Mouse (Mus musculus) forebrain, embryonic 10.5 days (tissue): ENCODE data around the gene Nob1. TPM values are rescaled to one million over a fixed set of nuclear protein-coding genes. Genes with fewer than 3 reads are reported as not detected.

Source experiments
- DNase-seq: peaks from one replicate; pipeline ENCODE4 v3.0.0-alpha.2; 2017; ENCODE audit warnings: low spot score; ENCODE audit errors: extremely low spot score
- H3K27ac ChIP-seq: fragments of 300-500 bp; sonication (generic); 2 replicates; pipeline ENCODE4 v1.5.1; 2016; ENCODE audit warnings: mild to moderate bottlenecking
- H3K27me3 ChIP-seq: fragments of 300-500 bp; sonication (generic); 2 replicates; pipeline ENCODE4 v1.6.1; 2016; ENCODE audit warnings: mild to moderate bottlenecking; ENCODE audit not compliant: poor library complexity, severe bottlenecking
- H3K36me3 ChIP-seq: fragments of 300-500 bp; sonication (generic); replicated peaks from 2 replicates; pipeline ENCODE4 v1.6.1; 2016; ENCODE audit warnings: mild to moderate bottlenecking, moderate library complexity
- H3K4me1 ChIP-seq: fragments of 300-500 bp; sonication (generic); 2 replicates; pipeline ENCODE4 v1.6.1; 2016
- H3K4me3 ChIP-seq: fragments of 300-500 bp; sonication (generic); 2 replicates; pipeline ENCODE4 v1.5.1; 2016; ENCODE audit warnings: mild to moderate bottlenecking, moderate library complexity
- H3K9me3 ChIP-seq: fragments of 300-500 bp; sonication (generic); 2 replicates; pipeline ENCODE4 v1.6.1; 2016; ENCODE audit warnings: mild to moderate bottlenecking, moderate library complexity
- WGBS: fragments of 180-500 bp; shearing (Covaris S2); methylation state at CpG from one replicate; pipeline ENCODE4 v1.1.7; 2016; 5-methylcytosine and 5-hydroxymethylcytosine counted together
- polyA plus RNA-seq: library from polyadenylated mRNA; unstranded; fragments of >200 nt; fragmentation: Nextera tagmentation; extraction: Ambion mirVana; gene quantifications from 2 replicates; pipeline ENCODE4 v1.2.1, GENCODE M21; 2016

Nob1 gene
- polyA plus RNA-seq, 1 experiment from 2014 or later = 99.5 TPM

DNA sequence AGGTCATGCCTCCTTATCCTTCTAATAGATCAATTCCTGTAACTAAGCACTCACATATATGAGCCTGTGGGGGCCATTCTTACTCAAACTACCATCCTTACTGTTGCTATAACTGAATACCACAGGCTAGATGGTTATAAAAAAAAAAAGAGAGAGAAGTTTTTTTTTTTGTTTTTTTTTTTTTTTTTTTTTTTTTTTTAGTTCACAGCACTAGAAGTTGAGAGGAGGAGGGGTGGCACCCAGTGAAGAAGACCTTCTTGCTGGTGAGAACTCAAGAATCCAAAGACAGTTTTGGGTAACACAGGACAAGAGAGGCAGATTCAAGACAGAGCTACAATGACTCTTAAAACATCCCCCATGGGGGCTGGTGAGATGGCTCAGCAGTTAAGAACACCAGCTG is 29.5 kb downstream of the Nob1 start:
- Histone ChIP-seq H3K27me3 (no peaks in the 10 kb centered on the region), H3K36me3 (no peaks in the 10 kb centered on the region), H3K9me3 (no peaks in the 10 kb centered on the region), H3K27ac (no peak overlapping the region), H3K4me3 (no peak overlapping the region), H3K4me1 (peaks cover 12% of the 10 kb centered on the region)
- DNase-seq = no peak

DNA sequence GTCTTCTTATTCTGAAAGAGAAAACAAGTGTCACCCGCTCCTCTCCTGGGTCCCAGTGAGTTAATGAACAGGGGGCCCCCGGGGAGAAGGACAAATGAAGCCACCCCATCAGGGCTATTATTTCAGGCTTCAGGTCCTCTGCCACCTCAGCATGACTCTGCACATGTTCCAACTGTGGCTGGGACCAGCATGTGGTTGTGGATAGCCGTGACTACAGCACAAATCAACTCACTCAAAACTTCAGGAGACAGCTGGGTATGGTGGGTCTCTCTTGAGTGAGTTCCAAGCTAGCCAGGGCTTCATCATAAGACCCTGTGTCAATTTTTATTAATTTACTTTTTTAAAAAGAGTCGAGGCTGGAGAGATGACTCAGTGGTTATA is 33.7 kb downstream of the Nob1 start:
- Histone ChIP-seq H3K4me1 (no peaks in the 10 kb centered on the region), H3K27me3 (no peaks in the 10 kb centered on the region), H3K36me3 (no peaks in the 10 kb centered on the region), H3K27ac (no peak overlapping the region), H3K4me3 (no peak overlapping the region), H3K9me3 (no peaks in the 10 kb centered on the region)
- WGBS = 77% methylated on average over 4 of the region's 4 CpGs
- DNase-seq = no peak

DNA sequence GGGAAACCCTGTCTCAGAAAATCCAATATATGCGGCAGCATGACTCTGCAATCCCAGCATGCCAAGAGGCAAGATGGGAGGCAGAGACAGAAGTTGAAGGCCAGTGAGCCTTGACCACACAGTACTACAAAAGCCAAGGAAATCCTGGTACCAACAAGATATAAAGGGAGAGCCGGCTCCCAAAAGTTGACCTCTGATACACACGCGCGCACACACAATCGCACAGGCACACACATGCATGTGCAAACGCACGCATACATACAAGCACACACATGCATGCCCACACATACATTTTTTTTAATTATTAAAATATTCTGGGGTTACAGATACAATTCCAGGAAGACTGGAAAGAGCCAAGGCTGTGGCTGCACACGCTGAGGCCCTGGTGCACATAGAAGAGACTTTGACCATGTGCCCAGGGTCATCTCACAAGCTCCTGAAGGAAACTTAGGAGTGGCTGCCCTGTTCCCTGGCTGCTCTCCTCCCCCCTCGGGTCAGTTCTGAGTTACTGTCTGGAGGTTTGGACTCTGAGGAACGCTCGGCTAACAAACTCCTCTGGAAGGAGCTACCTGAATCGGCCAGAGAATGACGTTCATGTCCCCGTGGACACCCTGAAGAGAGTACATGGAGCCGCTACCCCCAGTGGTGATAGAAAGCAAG is 34.2 kb downstream of the Nob1 start:
- no peak for DNase-seq
- Histone ChIP-seq H3K4me3 (no peak overlapping the region), H3K27ac (no peak overlapping the region), H3K36me3 (no peaks in the 10 kb centered on the region), H3K27me3 (no peaks in the 10 kb centered on the region), H3K4me1 (no peaks in the 10 kb centered on the region), H3K9me3 (no peaks in the 10 kb centered on the region)
- WGBS = 92% methylated on average over 16 of the region's 16 CpGs

DNA sequence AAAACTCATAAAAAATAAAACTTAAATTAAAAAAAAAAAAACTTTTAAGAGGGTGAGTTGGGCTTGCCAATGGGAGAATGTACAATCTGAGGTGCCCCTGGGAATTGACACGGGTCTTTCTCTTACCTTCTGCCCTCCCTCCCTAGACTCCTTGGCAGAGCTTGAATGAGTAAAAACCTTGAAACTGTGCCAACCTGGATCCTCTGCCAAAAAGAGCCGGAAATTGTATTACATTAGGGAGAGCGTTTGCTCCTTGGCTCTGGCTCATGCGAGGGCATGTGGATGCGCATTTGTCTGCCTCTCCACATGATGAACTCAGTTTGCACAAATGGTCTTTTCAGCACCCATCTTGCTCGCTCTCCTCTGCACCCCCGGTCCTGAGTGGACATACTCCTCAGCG is 35.3 kb downstream of the Nob1 start:
- Histone ChIP-seq H3K27me3 (no peaks in the 10 kb centered on the region), H3K4me3 (no peak overlapping the region), H3K27ac (no peak overlapping the region), H3K4me1 (no peaks in the 10 kb centered on the region), H3K9me3 (no peaks in the 10 kb centered on the region), H3K36me3 (no peaks in the 10 kb centered on the region)
- DNase-seq = no peak
- WGBS = 94% methylated on average over 8 of the region's 8 CpGs

DNA sequence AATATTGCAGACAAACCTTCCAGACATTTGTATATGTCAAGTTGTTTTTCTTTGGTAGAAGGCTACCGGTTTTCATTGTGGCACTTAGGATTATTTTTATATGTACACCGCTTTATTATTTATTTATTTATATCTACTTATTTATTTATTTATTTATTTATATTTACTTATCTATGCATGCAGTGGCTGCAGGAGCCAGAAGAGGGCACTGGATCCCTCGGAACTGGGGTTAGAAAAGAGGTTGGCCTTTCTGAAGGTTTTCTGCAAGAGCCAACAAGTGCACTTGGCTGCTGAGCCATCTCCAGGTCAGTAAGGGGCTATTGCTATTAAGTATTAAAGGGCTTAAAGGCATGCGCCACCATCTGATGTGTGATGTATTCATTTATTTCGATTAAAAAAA is 37.0 kb downstream of the Nob1 start:
- no peaks in the 10 kb centered on the region for H3K9me3 ChIP-seq
- H3K27me3 ChIP-seq = no peaks in the 10 kb centered on the region
- no peak for DNase-seq
- H3K4me3 ChIP-seq = no peak overlapping the region
- H3K27ac ChIP-seq = no peak overlapping the region
- H3K4me1 ChIP-seq = no peaks in the 10 kb centered on the region
- no peaks in the 10 kb centered on the region for H3K36me3 ChIP-seq
- WGBS = 70% methylated on average over 5 of the region's 5 CpGs

DNA sequence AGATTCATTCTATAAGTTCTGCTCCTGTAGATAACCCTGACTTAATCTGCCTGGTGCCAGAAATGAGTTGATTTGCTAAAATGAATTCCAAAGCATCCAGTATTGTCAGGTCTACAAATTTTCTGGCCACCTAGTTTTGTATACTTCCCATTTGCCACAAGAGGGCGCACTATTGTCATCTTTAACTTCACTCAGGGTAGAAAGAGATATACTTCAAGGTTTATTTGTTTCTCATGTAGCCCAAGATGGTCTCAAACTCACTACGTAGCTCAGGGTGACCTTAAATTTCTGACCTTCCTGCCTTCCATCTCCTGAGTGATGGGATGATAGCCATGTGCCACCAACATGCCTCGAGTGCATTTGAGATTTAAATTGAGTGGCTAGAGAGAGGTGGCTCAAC is 38.2 kb downstream of the Nob1 start:
- Histone ChIP-seq H3K36me3 (no peaks in the 10 kb centered on the region), H3K9me3 (no peaks in the 10 kb centered on the region), H3K27ac (no peak overlapping the region), H3K4me1 (no peaks in the 10 kb centered on the region), H3K27me3 (no peaks in the 10 kb centered on the region), H3K4me3 (no peak overlapping the region)
- DNase-seq = no peak
- WGBS = 32% methylated on average over 3 of the region's 3 CpGs

DNA sequence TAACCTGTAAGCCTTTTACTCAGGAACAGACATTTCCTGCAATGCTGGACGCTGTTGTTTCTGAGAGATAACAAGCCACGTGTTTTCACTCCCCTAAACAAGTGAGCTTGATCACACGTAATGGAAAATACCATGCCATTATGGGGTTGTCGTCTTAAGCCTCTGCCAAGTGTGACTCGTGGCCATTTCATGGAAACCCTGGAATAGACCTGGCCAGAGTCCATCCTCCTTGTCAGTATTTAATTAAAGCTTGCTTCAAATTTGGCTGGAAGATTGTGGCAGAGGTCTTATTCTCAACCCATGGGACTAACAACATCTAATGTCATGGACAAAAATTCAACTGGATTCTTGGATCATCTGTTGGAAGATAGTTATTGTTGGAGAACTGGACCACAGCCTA is 38.7 kb downstream of the Nob1 start:
- Histone ChIP-seq H3K4me1 (no peaks in the 10 kb centered on the region), H3K4me3 (no peak overlapping the region), H3K36me3 (no peaks in the 10 kb centered on the region), H3K27me3 (no peaks in the 10 kb centered on the region), H3K9me3 (no peaks in the 10 kb centered on the region), H3K27ac (no peak overlapping the region)
- 68% methylated on average over 5 of the region's 5 CpGs for WGBS
- DNase-seq = no peak

DNA sequence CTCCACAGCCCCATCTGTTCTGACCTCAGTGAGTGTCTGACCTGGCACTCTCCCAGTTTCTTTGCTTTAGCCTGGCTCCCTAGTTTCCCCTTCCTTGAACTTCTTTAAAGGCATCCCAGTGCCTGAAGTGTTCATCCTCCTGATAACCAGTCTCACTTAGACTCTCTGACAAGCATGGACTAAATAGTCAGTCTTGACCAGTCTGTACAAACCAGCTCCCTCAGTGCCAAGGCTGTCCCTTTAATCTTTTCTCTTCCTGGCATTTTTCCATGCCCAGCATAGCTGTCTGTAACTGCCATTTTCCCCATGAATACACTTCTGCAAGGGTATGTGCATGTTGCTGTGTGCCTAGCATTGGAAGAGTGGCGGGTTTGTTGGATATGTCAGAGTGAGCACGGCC is 39.8 kb downstream of the Nob1 start:
- Histone ChIP-seq H3K27ac (no peak overlapping the region), H3K27me3 (no peaks in the 10 kb centered on the region), H3K4me1 (no peaks in the 10 kb centered on the region), H3K36me3 (peaks cover 8% of the 10 kb centered on the region), H3K9me3 (no peaks in the 10 kb centered on the region), H3K4me3 (no peak overlapping the region)
- DNase-seq = peak; percentile 8
- WGBS = 85% methylated on average over 2 of the region's 2 CpGs

DNA sequence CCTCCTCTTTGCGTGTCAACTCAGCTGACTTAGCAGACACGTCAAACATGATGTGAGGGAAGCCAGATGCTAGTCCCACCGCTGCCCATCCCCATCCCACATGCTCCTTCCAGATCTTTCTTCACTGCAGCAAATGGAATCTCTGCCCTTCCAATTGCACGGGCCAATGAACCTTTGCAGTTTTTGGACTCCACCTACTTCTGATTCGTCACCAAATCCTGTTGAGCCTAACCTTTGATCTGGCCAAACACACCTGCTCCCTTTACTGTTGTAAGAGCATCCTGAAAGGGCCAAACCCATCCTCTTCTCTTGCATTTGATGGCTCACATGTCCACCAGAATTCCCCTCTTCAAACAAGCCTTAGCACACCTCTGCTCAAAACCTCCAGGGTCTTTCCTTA is 40.2 kb downstream of the Nob1 start:
- Histone ChIP-seq H3K27me3 (no peaks in the 10 kb centered on the region), H3K4me3 (no peak overlapping the region), H3K36me3 (peaks cover 10% of the 10 kb centered on the region), H3K9me3 (no peaks in the 10 kb centered on the region), H3K4me1 (no peaks in the 10 kb centered on the region), H3K27ac (no peak overlapping the region)
- no peak for DNase-seq
- WGBS = 67% methylated on average over 5 of the region's 5 CpGs

DNA sequence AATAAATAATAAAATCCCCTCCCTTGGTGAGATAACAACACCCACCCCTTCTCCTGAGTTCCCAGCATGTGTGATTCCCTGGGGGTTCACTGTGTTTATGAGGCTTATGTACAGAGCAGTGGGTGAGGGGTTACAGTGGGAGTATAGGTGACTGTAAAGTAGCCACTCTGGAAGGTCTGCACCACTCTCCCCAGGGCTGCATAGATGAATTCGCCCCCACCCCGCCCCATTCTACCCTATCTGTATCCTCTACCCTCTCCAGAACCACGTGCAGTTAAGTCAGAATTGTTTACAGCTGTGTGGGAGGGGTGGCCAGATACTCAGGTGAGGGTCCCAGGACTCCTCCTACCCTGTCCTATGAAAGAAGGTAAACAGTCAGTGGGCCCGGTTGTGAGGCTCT is 42.0 kb downstream of the Nob1 start:
- Histone ChIP-seq H3K4me3 (no peak overlapping the region), H3K36me3 (peaks cover 21% of the 10 kb centered on the region), H3K9me3 (no peaks in the 10 kb centered on the region), H3K27me3 (no peaks in the 10 kb centered on the region), H3K4me1 (no peaks in the 10 kb centered on the region), H3K27ac (no peak overlapping the region)
- 74% methylated on average over 4 of the region's 4 CpGs for WGBS
- DNase-seq = no peak

DNA sequence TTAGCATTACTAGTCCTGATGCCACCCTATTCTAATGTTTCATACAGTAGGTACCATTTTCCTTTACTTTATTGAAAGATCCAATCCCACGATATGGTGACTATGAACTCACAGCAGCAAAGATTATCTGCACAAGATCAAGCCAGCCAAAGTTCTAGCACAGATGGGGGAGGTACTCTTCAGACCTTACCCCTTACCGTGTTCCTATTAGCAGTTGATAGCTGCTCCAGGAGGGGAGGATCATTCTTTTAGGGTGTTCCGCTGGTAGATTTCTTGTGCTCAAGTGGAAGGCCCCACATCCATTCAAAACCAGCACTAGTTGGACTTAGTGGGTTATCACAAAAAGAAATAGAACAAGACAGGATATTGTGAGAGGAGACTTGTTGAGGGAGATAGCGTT is 43.2 kb downstream of the Nob1 start:
- H3K9me3 ChIP-seq = no peaks in the 10 kb centered on the region
- 93% methylated on average over 4 of the region's 4 CpGs for WGBS
- no peaks in the 10 kb centered on the region for H3K27me3 ChIP-seq
- no peaks in the 10 kb centered on the region for H3K4me1 ChIP-seq
- peaks cover 21% of the 10 kb centered on the region for H3K36me3 ChIP-seq
- H3K27ac ChIP-seq = no peak overlapping the region
- H3K4me3 ChIP-seq = no peak overlapping the region
- DNase-seq = no peak

DNA sequence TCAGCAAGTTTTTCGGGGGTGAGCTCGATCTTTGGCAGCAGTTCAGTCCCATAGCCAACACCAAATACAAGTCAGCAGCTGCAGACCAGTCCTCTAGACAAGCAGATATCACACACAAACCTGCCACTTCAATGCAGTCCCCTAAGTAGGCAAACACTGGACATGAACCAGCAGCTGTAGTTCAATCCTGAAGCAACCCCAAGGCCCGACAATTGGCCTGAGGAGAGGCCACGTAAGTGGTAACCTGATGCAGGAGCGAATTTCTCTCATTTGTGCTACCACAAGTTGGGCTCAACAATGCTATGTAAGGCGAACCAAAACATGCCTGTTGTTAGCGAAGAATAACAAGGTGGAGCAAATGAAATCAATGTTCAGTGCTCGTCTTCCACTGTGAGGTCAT is 44.1 kb downstream of the Nob1 start:
- H3K27ac ChIP-seq = no peak overlapping the region
- DNase-seq = no peak
- H3K9me3 ChIP-seq = no peaks in the 10 kb centered on the region
- H3K36me3 ChIP-seq = peaks cover 21% of the 10 kb centered on the region
- WGBS = 93% methylated on average over 8 of the region's 8 CpGs
- H3K4me3 ChIP-seq = no peak overlapping the region
- no peaks in the 10 kb centered on the region for H3K4me1 ChIP-seq
- no peaks in the 10 kb centered on the region for H3K27me3 ChIP-seq

DNA sequence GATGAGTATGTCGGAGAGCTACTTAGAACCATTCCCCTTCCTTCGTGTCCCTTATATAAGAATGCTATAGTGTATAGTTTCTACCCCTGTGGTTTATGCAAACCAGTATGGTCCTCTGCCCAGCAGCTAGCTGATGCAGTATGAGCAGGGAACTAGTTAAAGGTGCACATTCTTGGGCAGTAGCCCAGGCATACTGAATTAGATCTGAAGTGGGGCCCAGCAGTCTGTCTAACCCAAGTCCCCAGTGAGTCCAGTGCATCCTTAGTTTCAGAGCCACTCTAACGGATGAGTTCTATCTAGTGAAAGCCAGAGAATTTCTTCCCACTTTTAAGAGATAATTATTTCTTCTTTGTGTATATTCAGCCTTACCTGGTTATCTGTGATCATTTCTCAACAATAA is 47.5 kb downstream of the Nob1 start:
- Histone ChIP-seq H3K4me1 (no peaks in the 10 kb centered on the region), H3K4me3 (no peak overlapping the region), H3K27ac (no peak overlapping the region), H3K36me3 (peaks cover 25% of the 10 kb centered on the region), H3K9me3 (no peaks in the 10 kb centered on the region), H3K27me3 (no peaks in the 10 kb centered on the region)
- 96% methylated on average over 3 of the region's 3 CpGs for WGBS
- DNase-seq = no peak

DNA sequence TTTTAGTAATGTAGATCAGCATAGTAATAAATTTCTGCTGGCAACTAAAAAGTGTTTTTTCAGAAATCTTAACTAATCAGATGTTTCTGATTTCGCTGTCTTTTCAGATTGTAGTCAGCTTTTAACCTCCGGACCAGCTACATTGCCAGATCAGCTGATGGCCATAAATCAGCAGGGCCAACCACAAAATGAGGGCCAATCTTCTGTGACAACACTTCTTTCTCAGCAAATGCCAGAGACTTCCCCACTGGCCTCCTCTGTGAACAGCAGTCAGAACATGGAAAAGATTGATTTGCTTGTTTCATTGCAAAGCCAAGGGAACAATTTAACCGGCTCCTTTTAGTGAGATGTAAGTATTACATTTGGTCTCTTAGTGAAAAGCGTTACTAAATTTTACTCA is 54.5 kb downstream of the Nob1 start:
- Histone ChIP-seq H3K4me3 (no peak overlapping the region), H3K36me3 (peaks cover 68% of the 10 kb centered on the region), H3K27me3 (no peaks in the 10 kb centered on the region), H3K4me1 (no peaks in the 10 kb centered on the region), H3K27ac (no peak overlapping the region), H3K9me3 (no peaks in the 10 kb centered on the region)
- 95% methylated on average over 4 of the region's 4 CpGs for WGBS
- DNase-seq = no peak
